Mouse (Mus musculus) kidney, adult 9 months (tissue): ENCODE measurements around the gene Glyat.

Experiments used
- DNase-seq: peaks from one replicate; pipeline ENCODE4 v3.0.0; 2022

Gene Glyat

DNA sequence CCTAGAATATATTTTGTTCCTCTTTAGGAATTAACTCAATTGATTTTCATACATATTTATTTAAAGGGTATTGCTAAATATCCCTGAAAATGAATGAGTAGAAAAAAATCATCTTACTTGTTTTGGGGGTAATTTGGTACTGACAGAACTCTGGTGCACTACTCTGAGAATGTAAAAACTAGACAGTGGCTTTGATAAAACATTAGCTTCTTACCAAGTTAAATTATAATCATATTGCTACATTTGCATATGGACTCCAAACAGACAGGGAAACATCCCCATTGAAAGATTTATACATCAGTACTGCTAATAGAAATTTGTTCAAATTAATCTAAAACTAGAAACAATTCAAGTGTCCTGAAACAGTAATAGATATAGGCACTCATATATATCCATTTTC lies 52.1 kb downstream of the Glyat start:
- peak; percentile 62 for DNase-seq

DNA sequence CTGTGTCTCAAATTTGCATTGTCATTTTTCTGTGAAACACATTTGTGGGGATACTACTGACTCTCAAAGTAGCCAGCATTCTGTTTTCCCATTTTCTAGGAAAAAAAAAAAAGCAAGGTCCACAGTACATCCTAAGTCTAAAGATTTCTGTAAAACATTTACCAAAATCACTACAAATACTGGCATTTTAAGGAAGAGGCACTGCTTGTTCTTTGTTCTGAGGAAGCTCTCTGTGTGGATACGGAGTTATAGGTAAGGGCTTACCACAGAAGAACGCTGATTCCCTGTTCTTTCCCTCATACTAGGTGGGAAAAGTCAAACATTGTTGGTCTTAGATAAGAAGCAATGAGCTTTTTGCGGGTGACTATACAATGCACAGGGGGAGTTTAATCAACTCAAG lies 62.5 kb downstream of the Glyat start, which contains the start of gene Keg1:
Keg1 (plus strand) TSS at position 197 of the 400 bp plus-strand sequence.
- DNase-seq: peak; percentile 91

DNA sequence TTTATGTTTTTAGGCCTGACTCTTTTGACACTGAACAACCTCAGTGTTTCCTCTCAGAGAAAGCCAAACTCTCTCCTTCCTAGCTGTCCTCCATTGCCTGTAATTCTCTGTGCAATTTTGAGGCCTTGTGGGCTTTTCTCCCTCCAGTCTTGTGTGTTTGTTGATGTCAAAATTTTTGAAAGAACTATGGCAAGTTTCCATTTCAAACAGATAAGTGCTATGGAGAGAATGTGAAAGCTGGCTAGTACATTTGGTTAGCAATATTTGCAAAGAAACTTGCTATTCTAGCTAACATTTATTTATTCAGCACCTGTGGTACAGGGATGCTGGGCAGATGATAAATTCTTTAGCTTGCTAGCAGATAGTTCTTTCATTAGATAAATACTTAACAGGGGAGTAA lies 63.1 kb downstream of the Glyat start:
- DNase-seq: no peak
